Mouse (Mus musculus) lung, postnatal 0 days (tissue): ENCODE measurements around the gene Pkn3. TPM values are rescaled to one million over a fixed set of nuclear protein-coding genes. Genes with fewer than 3 reads are reported as not detected.

Experiments used
- ATAC-seq: fragments of 200-750 bp; cut with Nextera tagmentation; 2 replicates; pipeline ENCODE4 v1.8.0; 2017; ENCODE audit warnings: moderate library complexity
- DNase-seq: peaks from one replicate; pipeline ENCODE4 v3.0.0-alpha.2; 2016; ENCODE audit warnings: low spot score
- H3K27ac ChIP-seq: fragments of 300-500 bp; sonication (generic); 2 replicates; pipeline ENCODE4 v1.5.1; 2014; ENCODE audit warnings: antibody characterized with exemption, mild to moderate bottlenecking, low read length, mixed read lengths
- H3K27me3 ChIP-seq: fragments of 300-500 bp; sonication (generic); replicated peaks from 2 replicates; pipeline ENCODE4 v1.6.1; 2014; ENCODE audit warnings: low read length, mixed read lengths; ENCODE audit not compliant: insufficient read depth
- H3K36me3 ChIP-seq: fragments of 300-500 bp; sonication (generic); 2 replicates; pipeline ENCODE4 v1.6.1; 2014; ENCODE audit warnings: low read length, mixed read lengths; ENCODE audit not compliant: insufficient read depth
- H3K4me1 ChIP-seq: fragments of 300-500 bp; sonication (generic); 2 replicates; pipeline ENCODE4 v1.6.1; 2014; ENCODE audit warnings: antibody characterized with exemption, low read depth, low read length, mixed read lengths; ENCODE audit not compliant: insufficient read depth
- H3K4me2 ChIP-seq: fragments of 300-500 bp; sonication (generic); replicated peaks from 2 replicates; pipeline ENCODE4 v1.6.1; 2014; ENCODE audit warnings: low read depth, mild to moderate bottlenecking, low read length, moderate library complexity, mixed read lengths
- H3K4me3 ChIP-seq: fragments of 300-500 bp; sonication (generic); 2 replicates; pipeline ENCODE4 v1.5.1; 2014; ENCODE audit warnings: low read depth, low read length
- H3K9ac ChIP-seq: fragments of 300-500 bp; sonication (generic); replicated peaks from 2 replicates; pipeline ENCODE4 v1.6.1; 2014; ENCODE audit warnings: low read depth, mild to moderate bottlenecking
- H3K9me3 ChIP-seq: fragments of 300-500 bp; sonication (generic); 2 replicates; pipeline ENCODE4 v1.6.1; 2016; ENCODE audit warnings: low read length, mixed read lengths
- CTCF ChIP-seq: IDR thresholded peaks from 2 replicates; pipeline ENCODE4 v1.5.1; 2016; ENCODE audit warnings: antibody characterized with exemption, mild to moderate bottlenecking
- EP300 ChIP-seq: IDR thresholded peaks from 2 replicates; pipeline ENCODE4 v1.6.1; 2016; ENCODE audit warnings: antibody characterized with exemption, mild to moderate bottlenecking, control low read depth
- WGBS: fragments of 180-500 bp; shearing (Covaris S2); extraction: QIAGEN DNeasy Blood & Tissue Kit; methylation state at CpG from one replicate; pipeline ENCODE4 v1.1.7; 2014; 5-methylcytosine and 5-hydroxymethylcytosine counted together
- polyA plus RNA-seq: library from polyadenylated mRNA; unstranded; fragments of >200 nt; fragmentation: Nextera tagmentation; extraction: Ambion mirVana; gene quantifications from 2 replicates; pipeline ENCODE4 v1.2.1, GENCODE M21; 2015

Gene Pkn3
- polyA plus RNA-seq, 1 experiment from 2014 or later, result 9.8 TPM

DNA sequence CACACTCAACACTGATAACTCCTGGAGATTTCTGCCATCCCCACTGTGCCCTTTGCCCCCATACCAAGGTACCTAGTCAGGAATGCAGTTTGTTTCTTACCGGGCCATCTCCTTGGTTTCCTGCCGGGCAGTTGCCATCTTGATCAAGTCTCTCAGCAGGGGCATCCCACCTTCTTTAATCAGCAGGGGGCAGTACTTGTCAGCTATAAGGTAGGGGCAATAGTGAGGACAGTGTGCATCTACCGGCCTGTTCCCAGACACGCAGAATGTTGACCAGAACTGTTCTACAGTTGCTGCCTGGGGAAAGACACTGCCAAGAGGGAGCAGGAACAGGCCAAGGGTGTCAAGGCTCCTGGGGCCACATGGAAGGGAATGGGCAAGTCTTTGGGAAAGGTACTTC lies 22.7 kb downstream of the Pkn3 start:
- no peak for TF ChIP-seq EP300
- peak; percentile 27 for TF ChIP-seq CTCF
- Histone ChIP-seq H3K27me3 (no peaks in the 10 kb centered on the region), H3K9me3 (no peaks in the 10 kb centered on the region), H3K36me3 (peaks cover 24% of the 10 kb centered on the region; the same call in 1 of the 2 replicates), H3K4me3 (no peak overlapping the region), H3K27ac (no peak overlapping the region), H3K4me1 (no peaks in the 10 kb centered on the region), H3K9ac (no peak overlapping the region), H3K4me2 (no peak overlapping the region)
- no peak for DNase-seq
- ATAC-seq, result no peak
- 57% methylated on average over 4 of the region's 4 CpGs for WGBS

DNA sequence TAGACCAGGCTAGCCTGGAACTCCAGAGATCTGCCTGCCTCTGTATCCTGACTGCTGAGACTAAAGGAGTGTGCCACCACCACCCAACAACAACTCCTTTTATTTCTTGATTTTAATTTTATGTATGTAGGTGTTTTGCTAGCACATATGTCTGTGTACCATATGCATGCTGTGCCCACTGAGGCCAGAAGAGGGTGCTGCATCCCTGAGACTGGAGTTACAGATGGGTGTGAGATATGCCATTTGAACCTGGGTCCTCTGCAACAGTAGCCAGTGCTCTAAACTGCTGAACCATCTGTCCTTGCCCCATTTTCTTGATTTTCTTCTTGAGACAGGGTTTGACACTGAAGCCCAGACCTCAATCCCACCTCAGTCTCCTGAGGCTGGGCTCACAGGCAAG lies 28.9 kb downstream of the Pkn3 start:
- Histone ChIP-seq H3K4me3 (no peak overlapping the region), H3K27ac (no peak overlapping the region), H3K36me3 (peaks cover 28% of the 10 kb centered on the region; the same call in 1 of the 2 replicates), H3K9ac (no peak overlapping the region), H3K4me1 (no peaks in the 10 kb centered on the region), H3K27me3 (no peaks in the 10 kb centered on the region), H3K4me2 (no peak overlapping the region), H3K9me3 (no peaks in the 10 kb centered on the region)
- DNase-seq (peak; percentile 50), ATAC-seq (no peak)
- TF ChIP-seq CTCF (peak; percentile 85), EP300 (no peak)

DNA sequence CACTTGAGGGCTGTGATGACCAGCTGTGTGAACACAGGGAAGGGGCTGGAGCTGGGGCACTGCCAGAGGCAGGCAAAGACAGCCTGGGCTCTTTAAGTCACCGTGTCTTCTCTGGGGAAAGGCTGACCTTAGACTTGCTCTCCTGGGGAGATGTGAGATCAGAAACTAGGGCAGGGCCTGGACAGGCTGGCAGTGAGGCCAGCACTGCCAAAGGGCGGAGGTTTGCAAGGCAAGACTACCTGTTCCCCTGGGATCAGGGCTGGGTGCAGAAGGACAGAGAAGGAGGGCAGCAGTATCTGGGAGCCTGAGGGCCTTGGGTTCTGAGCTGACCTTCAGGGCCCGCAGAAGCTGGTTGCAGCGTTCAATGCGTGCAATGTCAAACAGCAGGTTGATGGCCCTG lies 30.2 kb downstream of the Pkn3 start:
- DNase-seq, result no peak
- H3K4me1 ChIP-seq, result no peaks in the 10 kb centered on the region
- WGBS, result 90% methylated on average over 5 of the region's 5 CpGs
- no peak for TF ChIP-seq CTCF
- no peak overlapping the region for H3K9ac ChIP-seq
- H3K9me3 ChIP-seq, result no peaks in the 10 kb centered on the region
- no peaks in the 10 kb centered on the region for H3K27me3 ChIP-seq
- no peak overlapping the region for H3K4me2 ChIP-seq
- H3K36me3 ChIP-seq, result peaks cover 25% of the 10 kb centered on the region; the same call in 1 of the 2 replicates
- no peak for ATAC-seq
- no peak overlapping the region for H3K27ac ChIP-seq
- H3K4me3 ChIP-seq, result no peak overlapping the region

DNA sequence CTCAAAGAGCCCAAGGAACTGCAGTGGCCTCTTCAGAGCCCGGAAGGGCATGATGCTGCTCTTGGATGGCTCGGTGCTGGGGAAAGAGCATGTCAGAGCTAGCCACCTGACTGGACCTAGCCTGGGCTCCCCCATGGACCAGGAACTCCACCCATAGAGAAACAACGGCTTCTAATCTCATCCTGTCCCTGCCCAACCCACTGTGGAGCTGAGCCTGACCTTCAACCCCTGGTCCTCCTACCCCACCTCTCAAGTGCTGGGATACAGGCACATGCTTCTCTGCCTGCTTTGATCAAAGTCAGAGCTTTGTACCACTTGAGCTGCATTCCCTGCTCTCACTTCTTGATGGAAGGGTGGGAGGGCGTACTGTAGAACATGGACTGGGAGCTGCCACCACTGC lies 30.8 kb downstream of the Pkn3 start:
- DNase-seq, result no peak
- Histone ChIP-seq H3K27me3 (no peaks in the 10 kb centered on the region), H3K9me3 (no peaks in the 10 kb centered on the region), H3K27ac (no peak overlapping the region), H3K4me2 (no peak overlapping the region), H3K4me1 (no peaks in the 10 kb centered on the region), H3K36me3 (peaks cover 19% of the 10 kb centered on the region; the same call in 1 of the 2 replicates), H3K4me3 (no peak overlapping the region), H3K9ac (no peak overlapping the region)
- TF ChIP-seq CTCF (no peak), EP300 (no peak)
- WGBS, result 76% methylated on average over 4 of the region's 4 CpGs
- no peak for ATAC-seq

DNA sequence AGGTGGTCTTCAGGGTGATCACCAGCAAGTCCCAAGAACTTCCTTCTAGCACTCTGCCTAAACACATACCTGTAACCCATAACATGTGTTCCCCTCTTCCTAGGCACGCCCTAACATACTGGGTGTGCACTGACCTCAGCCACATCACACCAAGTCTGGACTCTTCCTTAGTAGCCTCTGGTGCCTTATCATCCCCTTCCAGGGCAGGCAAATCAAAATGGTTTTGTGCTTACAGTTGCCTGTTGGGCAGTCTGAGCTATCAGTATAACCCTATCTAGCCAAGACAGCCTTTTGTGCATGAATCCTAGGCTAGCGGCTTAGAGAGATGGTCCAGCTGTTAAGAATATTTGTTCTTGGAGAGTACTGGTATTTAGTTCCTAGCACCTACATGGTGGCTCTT lies 34.0 kb downstream of the Pkn3 start:
- peaks cover 14% of the 10 kb centered on the region; the same call in 1 of the 2 replicates for H3K36me3 ChIP-seq

DNA sequence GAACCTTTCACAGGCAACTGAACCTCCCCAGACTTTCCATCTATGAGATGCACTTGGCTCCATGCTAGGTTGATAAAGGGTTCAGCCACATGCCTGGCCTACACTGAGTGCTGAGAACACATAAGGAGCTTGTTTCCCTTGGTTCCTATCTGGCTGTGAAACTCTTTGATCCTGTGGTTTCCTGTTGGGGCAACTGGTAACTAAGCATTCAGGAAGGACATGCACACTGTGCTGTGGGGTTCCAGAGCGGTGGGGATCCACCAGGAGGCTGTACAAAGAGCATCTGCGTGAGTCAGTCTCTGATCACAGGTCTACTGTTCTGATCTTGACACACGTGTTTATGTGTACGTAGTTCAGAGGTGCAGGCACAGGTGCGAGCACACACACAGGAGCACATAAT lies 35.1 kb downstream of the Pkn3 start:
- H3K4me2 ChIP-seq, result no peak overlapping the region
- ATAC-seq, result no peak
- H3K4me1 ChIP-seq, result no peaks in the 10 kb centered on the region
- no peak overlapping the region for H3K27ac ChIP-seq
- H3K36me3 ChIP-seq, result peaks cover 11% of the 10 kb centered on the region; the same call in 1 of the 2 replicates
- TF ChIP-seq CTCF, result no peak
- TF ChIP-seq EP300, result no peak
- WGBS, result 81% methylated on average over 5 of the region's 5 CpGs
- no peak overlapping the region for H3K9ac ChIP-seq
- H3K9me3 ChIP-seq, result no peaks in the 10 kb centered on the region
- DNase-seq, result no peak
- no peaks in the 10 kb centered on the region for H3K27me3 ChIP-seq
- H3K4me3 ChIP-seq, result no peak overlapping the region

More for the DNA sequence above, 34.0 kb downstream of the Pkn3 start:
- Histone ChIP-seq H3K4me3 (no peak overlapping the region), H3K27me3 (no peaks in the 10 kb centered on the region), H3K4me1 (no peaks in the 10 kb centered on the region), H3K9ac (no peak overlapping the region), H3K4me2 (no peak overlapping the region), H3K27ac (no peak overlapping the region), H3K9me3 (no peaks in the 10 kb centered on the region)
- ATAC-seq, result no peak
- TF ChIP-seq EP300 (no peak), CTCF (no peak)
- 99% methylated on average over 2 of the region's 2 CpGs for WGBS
- no peak for DNase-seq

DNA sequence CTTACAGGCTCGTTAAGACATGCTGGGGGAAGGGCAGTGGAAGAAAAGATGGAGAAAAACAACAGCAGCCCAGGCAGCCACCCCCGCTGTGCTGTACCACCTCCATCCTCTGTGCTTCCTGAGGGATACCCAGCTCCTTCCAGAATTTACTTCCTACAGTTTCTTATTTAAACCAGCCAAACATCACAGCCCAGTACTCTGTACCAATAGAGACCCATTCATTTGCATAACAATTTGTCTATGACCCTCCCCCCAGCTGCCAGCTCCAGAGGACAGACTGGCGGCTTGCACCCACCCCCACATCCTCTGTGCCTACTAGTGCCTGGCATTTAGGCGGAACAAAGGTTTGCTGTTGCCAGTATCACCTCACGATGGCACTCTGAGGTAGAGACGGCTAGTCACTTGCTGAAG lies 42.2 kb downstream of the Pkn3 start:
- 50% methylated on average over 6 of the region's 6 CpGs for WGBS
- H3K4me1 ChIP-seq, result peaks cover 7% of the 10 kb centered on the region; the same call in 1 of the 2 replicates
- H3K9me3 ChIP-seq, result no peaks in the 10 kb centered on the region
- ATAC-seq, result no peak
- H3K27ac ChIP-seq, result no peak overlapping the region
- no peak overlapping the region for H3K9ac ChIP-seq
- DNase-seq, result no peak
- TF ChIP-seq CTCF (no peak), EP300 (no peak)
- no peaks in the 10 kb centered on the region for H3K36me3 ChIP-seq
- no peaks in the 10 kb centered on the region for H3K27me3 ChIP-seq
- H3K4me3 ChIP-seq, result no peak overlapping the region
- no peak overlapping the region for H3K4me2 ChIP-seq
